Mouse (Mus musculus) thymus, adult 18-20 months (tissue): ENCODE data around the gene Il10rb.
A peak's percentile ranks its signal among the peaks of the same experiment; 100 is the strongest.
"Not testable (repeated sequence)": the region's sequence is repeated elsewhere in the genome, so short reads cannot be mapped to it uniquely, and the experiment has no call there.

Source experiments
- DNase-seq, 2 experiments: peaks; one replicate each; pipeline ENCODE4 v3.0.0; 2022; ENCODE audit warnings: mixed read lengths in 2 of 2

The Il10rb gene

GRCm38 (mm10) chr16:91418531-91418930, 12.6 kb downstream of the Il10rb start:
- no peak for DNase-seq

DNA sequence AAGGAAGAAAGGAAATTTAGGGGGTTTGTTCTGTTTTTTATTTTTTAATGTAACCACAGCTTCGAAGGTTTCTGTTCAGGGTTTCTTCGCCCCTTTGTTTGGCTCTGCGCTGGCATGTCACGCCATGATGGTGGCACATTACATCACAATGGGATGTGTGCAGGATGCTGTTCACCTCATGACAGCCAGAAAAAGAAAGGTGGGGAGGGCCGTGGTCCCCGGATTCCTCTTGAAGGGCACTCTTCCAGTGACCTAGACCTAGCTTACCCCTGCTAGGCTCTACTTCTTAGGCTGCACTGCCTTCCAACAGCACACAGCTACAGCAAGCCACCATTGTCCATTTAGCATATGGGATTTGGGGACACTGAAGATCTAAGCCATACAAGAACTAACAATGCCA, 19.9 kb downstream of the Il10rb start:
- DNase-seq: no peak

- no peak for DNase-seq
These were observed 20.6 kb downstream of the Il10rb start for GRCm38 (mm10) chr16:91426586-91426985.

DNA sequence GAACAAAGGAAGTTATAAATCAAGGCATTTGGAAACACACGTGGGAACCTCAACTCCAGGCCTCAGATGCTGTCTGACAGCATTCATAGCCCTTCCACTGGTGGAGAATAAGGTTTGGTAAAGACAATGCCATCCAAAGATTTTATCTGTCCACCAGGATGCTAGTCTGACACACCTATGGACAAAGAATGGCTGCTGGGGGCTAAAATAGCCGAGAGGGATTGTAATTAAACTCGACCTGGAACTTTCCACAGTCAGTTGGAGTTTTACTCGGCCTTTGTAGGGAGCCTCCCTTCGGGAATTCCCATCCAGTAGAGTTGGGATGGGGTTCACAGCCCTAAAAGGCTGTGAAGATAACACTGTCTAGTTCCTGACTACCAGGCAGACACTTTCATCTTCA, 21.5 kb downstream of the Il10rb start:
- no peak for DNase-seq

- DNase-seq: no peak
These were observed 22.4 kb downstream of the Il10rb start for GRCm38 (mm10) chr16:91428259-91428865.

- no peak for DNase-seq
These were observed 26.9 kb downstream of the Il10rb start for GRCm38 (mm10) chr16:91432720-91433328.

- DNase-seq: peak; percentile 40 to 64
These were observed 27.5 kb downstream of the Il10rb start for GRCm38 (mm10) chr16:91433329-91433933.

DNA sequence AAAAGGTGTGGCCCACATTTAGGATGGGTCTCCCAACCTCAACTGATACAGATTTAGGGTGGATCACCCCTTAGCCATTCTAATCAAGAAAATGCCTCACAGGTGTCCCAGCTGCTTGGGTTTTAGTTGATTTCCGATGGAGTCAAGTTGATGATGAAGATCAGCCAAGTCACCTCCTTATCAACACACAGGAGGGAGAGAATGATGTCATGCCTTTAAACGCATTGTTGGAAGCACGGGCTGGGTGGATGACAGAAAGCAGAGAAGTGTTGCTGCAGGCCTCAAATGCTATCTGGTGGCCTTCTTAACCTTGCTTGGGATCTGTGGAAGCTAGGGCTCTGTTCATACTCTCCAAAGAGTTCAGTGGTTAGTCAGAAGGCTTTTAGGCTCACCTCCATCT, 28.2 kb downstream of the Il10rb start:
- DNase-seq: no peak

DNA sequence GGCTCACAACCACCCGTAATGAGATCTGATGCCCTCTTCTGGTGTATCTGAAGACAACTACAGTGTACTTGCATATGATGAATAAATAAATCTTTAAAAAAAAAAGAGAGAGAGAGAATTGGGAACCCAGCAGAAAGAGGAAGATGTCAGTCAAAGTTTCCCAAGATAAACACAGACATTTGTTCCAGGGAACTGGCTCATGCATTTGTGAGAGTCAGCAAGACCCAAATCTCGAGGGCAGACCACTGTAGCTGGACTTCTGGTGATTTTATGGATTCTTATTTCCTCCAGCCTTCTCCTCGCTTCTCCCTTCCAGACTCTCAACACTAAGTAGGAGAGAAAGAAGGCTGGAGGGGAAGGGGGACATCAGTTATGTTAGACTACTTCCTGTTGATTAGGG, 32.1 kb downstream of the Il10rb start:
- DNase-seq: no peak

- not testable (repeated sequence) for DNase-seq
These were observed 32.6 kb downstream of the Il10rb start for GRCm38 (mm10) chr16:91438599-91438998.

- DNase-seq: no peak
These were observed 35.4 kb downstream of the Il10rb start for GRCm38 (mm10) chr16:91441366-91441765.

DNA sequence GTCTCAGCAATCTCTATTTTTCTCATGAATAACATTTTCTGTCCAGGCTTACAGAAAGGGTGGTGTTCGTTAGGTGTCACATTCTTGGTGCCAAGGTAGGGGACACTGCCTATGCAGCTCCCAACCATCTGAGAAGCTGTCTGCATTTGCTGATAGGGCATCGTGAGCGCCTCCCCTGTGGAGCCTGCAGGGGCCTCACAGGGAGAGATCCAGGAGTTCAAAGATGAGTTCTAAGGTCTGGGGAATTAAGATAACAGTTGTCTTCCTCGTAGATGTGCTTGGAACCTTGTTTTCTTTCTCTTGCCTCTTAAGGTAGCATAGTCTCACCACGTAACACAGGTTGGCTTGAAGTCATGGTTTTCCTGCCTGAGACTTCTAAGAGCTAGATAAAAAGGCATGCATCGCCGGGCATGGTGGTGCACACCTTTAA, 35.9 kb downstream of the Il10rb start:
- DNase-seq: peak in 1 of 2 experiments; percentile 30

DNA sequence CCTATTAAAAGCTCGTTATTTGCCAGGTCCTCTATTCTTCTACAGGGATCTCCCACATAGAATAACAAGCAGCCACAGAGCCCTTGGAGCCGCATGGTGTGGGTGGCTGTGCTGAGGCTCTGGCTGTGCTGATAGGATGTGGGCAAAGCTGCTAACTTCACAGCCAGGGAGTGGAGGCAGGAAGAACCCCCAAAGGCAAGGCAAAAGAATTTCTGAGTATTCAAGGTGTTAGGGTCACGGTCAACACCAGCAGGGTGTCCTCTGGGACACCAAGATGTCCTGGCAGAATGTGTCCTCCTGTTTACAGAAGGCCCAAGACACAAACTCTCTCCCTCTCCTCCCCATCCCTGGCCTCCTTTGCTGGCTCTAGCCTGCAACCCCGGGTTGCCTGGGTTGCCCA, 36.5 kb downstream of the Il10rb start:
- peak; percentile 38 to 72 for DNase-seq

DNA sequence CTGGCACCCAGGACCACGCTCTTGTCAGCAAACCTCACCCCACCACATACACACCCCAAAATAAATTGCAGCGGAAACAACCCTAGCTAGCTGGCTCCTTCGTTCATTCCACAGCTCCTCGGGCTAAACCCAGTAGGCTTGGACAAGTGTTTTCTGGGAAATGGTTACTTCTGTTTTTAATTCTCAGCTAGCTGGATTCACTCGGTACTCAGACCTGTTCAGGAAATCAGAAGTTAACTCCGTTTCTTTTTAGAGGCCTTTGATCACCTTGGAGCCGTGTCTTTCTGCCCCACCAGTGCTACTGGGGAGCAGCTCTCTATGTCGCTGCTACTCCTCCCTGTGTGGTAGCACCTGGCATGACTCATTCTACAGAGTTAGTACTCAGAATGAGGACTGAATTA, 37.2 kb downstream of the Il10rb start:
- DNase-seq: peak in 1 of 2 experiments; percentile 52

- DNase-seq: no peak
These were observed 38.9 kb downstream of the Il10rb start for GRCm38 (mm10) chr16:91444847-91445246.

DNA sequence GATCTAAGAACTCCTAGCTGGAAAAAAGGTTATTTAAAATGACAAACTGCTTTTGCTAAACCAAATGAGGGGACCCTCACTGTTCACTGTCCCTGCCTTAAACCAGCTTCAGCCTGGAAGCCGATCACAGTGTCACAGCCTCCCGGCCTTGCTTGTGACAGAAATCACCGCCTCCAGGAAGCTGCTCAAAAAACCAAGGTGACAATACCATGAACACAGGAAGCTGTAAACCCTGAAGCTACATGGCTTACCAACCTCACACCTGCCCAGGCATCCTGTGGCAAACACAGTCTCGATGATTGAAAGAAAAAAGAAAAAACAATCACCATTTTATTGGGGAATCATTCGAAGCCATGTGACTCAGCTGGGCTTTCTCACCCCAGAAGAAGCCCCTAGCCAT, 39.6 kb downstream of the Il10rb start:
- peak; percentile 49 to 76 for DNase-seq

DNA sequence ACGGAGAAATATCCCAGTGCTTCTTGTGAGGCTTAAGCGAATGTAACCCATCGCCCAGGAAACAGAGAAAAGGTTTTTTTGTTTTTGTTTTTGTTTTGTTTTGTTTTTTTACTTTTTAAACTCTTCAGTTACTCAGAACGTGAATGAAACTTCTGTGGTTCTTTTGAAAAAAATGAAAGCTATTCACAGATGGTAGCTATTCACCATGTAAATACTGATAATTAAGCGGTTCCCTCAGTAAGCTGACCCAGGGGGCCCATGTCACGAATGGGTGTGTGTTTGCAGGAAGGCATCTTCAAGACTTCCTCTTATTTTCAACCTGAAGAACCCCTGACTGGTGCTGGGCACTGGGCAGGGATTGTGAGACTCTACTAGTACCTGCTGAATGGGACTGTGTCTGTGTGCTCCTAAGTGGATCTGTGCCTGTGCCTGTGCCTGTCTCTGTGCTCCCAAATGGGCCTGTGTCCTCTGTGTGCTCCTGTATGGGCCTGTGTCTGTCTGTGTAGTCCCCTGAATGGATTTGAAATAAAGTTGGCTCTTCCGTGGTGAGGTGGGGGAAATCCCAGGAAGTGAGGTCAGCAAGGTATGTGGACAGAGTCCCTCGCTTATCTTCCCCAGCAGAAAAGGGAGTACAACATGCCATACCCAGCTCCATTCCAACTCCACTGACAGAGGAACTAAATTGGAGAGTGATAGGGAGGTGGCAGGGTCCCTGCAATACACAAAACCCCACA, 41.0 kb downstream of the Il10rb start:
- DNase-seq: no peak

DNA sequence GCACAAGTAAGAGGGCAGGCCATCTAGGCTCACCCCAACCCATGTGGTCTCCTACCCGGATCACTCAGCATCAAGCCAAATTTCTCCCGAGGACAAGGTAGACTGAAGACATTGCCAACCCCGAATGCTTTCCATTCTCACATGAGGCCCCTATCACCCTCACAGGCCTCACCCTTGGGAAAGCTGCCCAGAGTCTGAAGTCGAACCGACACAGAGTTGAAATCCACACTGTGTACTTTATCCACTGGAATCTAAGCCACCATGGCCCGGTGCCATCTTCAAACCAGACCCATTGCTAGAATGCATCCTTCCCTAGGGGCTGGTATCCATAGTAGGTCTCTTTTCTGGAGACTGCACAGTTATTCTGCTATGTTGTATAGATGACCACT, 41.5 kb downstream of the Il10rb start:
- no peak for DNase-seq

- DNase-seq: peak; percentile 34 to 56
These were observed 42.1 kb downstream of the Il10rb start for GRCm38 (mm10) chr16:91448088-91448487.

- no peak for DNase-seq
These were observed 42.9 kb downstream of the Il10rb start for GRCm38 (mm10) chr16:91448895-91449294.

DNA sequence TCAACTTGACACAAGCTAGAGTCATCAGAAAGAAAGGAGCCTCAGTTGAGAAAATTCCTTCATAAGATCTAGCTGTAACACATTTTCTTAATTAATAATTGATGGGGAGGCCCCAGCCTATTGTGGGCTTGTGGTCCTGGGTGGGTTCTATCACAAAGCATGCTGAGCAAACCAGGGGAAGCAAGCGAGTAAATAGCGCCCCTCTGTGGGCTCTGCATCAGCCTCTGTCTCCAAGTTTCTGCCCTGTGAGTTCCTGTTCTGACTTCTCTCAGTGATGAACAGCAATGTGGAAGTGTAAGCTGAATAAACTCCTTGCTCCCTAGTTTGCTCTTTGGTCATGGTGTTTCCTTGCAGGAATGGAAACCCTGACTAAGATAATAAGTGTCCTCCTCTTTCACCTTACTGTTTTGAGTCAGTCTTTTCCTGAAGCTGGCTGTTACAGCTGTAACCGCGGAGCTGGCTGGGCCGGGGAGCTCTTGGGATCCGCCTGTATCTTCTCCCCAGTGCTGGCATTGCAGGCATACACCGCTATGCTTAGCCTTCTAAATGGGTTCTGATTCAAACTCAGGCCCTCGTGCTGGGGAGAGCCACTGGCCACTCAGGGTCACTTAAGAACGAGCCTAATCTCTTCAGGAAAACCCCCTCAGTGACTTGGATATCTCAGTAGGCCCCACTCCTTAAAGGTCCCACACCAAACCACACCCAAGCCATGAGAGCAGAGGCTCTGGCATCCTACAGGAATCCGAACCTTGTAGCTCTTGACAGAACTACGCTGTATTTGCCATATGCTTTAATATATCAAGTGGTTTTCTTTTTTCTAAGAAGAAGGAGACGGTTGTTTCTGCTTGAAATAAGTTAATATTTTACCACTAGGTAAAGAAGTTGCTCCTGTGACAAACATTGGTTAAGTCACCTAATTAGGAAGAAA, 44.4 kb downstream of the Il10rb start:
- DNase-seq: no peak

DNA sequence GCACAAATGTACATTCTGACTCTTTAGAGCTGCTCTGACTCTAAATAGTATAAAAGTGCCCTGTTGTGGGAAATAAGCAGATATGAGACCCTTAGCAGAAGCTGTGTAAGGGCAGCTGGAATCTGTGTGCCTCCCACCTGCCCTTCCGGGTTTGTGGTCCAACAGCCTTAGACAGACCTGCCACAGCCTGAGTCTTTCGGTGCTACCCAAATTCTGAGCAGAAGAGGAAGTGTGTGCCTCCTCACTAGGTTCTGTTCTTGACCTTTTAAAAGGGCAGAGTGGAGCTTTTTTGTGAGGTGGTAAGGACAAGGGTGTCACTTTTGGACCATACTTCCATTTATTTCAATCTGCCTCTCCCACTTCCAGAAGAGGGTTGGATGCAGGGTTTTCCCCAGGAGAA, 46.0 kb downstream of the Il10rb start:
- peak in 1 of 2 experiments; percentile 47 for DNase-seq
